Mouse (Mus musculus) kidney, postnatal 10 days (tissue): Measurements from ENCODE around the gene Zmym1.
"Not testable (repeated sequence)": the region's sequence is repeated elsewhere in the genome, so short reads cannot be mapped to it uniquely, and the experiment has no call there.

Source experiments
- DNase-seq: peaks from one replicate; pipeline ENCODE4 v3.0.0; 2021; ENCODE audit warnings: mixed read lengths

Gene Zmym1

DNA sequence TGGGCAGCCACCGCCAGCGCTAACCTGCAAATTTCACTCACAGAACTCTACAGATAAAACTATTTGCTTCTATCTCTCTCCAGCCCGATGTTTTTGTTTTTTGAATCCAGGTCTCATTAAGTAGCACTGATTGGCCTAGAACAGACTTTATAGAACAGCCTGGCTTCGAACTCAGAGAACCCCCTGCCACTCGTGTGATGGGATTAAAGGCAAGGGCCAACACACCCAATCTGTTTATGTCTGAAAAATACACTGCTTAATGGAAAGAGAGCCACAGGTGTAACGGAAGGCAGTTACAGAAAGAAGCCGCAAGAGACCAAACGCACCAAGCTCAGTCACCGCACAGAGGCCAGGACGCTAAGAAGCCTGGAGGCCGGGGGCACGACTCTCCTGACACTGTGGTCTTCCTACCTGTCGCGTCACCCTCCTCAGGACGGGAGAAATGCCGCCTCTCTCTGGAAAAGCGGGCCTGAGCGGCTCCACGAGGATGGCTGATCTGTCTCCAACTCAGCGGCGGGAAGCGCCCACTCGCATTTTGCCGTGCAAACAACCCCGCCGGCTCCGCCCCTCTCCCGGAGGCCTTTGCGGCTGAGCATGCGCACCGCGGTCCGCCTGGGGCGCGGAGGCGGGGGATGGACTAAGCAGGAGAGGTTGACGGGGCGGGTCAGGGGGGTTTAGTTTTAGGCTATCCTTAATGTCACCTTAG is at the start of gene Zmym1:
Gene Zmym1 (minus strand): TSS at position 568 of the 706 bp plus-strand sequence.
- peak; percentile 94 for DNase-seq

DNA sequence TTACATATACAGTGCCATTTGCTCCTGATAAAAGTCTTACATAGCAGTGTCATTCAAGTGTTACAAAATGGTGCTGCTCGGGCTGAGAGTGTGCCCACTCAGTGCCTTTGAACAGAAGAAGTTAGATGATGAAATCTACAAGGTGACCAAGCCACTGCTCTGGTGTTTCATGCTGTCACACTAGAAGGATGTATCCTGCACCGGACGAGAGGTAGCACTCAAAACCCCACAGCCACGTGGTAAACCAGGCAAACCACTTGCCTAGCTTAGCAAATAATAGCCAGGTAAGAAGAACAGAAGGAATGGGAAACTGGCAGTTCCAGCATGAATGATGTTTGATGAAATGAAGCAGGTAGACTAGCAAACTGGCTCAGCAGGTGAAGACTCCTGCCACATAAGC is 49.6 kb upstream of the Zmym1 start:
- DNase-seq = no peak

DNA sequence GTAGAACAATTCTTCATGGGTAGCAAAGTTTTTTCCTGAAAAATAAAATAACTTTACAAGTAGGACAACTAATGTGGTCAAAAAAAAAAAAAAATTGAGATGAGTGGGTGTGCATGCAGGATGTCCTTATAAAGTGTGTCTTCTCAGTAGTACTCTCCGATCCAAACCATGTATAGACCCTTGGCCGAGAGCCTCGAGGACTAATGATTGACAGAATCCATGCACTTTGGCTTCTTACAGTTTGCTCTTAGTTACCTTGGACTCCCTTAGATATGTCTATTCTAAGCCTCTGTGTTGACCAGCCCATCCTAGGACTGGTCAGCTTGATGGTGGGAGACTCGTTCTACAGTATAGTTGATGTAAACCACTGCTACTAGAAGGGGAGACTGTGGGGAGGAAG is 46.6 kb upstream of the Zmym1 start:
- peak; percentile 20 for DNase-seq

DNA sequence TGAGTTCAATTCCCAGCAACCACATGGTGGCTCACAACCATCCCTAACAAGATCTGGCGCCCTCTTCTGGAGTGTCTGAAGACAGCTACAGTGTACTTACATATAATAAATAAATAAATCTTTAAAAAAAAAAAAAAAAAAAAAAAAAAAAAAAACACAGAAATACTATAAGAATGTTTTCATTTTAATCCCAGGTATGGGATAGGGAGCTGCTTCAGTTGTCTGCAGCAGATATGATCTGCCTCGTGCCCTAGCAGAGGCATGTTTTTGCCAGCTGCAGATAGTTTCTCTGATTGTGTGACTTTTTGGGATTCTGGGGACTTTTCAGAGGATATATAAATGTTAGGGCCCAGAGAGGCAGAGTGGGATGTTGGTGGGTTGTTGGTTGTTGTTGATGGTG is 38.6 kb upstream of the Zmym1 start:
- not testable (repeated sequence) for DNase-seq

DNA sequence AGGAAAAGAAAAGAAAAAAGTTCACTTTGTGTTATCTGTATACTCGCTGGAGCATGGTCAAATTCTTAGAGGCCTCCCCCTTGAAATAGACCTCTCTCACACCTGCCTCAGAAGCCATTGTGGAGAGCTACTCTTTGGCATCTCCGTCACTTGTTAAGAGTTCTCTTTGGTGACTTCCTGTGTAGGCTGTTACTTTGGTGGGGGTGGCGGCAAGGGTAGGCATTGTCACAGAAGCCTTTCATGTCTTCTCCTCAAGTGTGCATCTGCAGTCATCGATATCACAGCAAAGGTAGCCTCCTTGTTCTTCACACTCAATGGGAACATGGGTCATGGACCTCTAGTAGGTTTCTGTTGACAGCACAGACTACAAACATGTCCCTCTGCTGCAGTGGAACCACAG is 34.1 kb upstream of the Zmym1 start:
- no peak for DNase-seq

DNA sequence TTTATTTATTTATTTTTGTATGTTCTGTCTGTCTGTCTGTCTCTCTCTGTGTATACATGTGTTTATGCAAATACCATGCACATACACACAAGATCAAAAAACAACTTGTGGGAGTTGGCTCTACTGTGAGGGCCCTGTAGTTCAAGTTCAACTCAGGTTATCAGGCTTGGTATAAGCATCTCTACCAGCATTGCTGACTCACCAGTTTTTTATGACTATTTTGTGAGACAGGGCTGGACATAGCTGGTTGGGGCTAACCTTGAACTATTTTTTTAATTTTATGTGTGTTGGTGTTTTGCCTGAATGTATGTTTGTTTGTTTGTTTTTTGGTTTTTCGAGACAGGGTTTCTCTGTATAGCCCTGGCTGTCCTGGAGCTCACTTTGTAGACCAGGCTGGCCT is 30.2 kb upstream of the Zmym1 start:
- no peak for DNase-seq

DNA sequence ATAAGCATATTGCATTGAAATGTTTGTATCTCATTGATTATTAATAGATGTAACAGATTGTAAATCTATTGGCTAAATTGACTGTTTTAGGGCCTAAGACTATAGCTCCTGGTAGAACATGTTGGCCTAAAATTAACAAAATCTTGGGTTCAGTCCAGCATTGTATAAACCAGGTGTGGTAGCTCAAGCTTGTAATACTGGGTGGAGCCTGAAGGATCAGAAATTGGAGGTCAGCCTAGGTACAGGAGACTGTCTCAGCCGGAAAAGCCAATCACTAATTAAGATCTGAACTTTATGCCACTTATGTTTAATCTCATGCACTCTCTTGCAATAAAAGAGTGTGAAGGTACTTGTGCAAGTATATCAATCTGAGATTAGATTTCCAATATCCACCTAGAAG is 24.8 kb upstream of the Zmym1 start:
- DNase-seq = no peak

DNA sequence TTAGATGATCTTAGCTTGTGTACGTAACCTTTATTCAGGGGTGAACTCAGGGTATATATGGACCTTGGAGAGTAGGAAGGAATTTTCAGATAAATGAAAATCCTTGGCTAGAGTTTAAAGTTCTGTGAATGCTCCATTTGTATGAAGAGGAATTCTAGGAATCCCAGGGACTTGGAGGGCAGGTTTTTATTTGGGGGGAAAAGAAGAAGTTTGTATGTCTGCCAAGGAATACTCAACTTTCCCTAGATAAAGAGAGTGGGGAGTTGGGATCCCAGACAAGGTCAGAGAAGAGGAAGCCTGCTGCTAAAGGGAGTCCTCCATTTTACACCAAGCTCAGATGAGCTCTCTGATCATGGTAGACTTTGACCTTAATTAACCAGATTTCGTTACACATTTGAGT is 22.2 kb upstream of the Zmym1 start:
- DNase-seq = no peak

DNA sequence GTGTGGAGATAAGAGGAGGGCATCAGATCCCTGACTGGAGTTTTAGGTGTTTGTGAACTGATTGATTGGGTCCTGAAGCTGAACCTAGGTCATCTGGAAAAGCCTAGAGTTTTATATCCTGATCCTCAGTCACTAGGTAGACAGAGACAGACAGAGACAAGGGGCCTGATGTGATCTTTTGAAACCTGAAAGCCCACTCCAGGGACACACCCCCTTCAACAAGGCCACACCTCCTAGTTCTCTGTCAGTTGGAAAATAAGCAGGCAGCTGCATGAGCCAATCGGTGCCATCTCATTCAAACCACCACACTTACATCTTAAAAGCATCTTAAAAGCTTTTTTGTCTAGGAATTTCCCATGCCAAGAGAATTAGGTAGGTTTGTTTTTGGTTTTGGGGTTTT is 19.9 kb upstream of the Zmym1 start:
- DNase-seq = no peak

DNA sequence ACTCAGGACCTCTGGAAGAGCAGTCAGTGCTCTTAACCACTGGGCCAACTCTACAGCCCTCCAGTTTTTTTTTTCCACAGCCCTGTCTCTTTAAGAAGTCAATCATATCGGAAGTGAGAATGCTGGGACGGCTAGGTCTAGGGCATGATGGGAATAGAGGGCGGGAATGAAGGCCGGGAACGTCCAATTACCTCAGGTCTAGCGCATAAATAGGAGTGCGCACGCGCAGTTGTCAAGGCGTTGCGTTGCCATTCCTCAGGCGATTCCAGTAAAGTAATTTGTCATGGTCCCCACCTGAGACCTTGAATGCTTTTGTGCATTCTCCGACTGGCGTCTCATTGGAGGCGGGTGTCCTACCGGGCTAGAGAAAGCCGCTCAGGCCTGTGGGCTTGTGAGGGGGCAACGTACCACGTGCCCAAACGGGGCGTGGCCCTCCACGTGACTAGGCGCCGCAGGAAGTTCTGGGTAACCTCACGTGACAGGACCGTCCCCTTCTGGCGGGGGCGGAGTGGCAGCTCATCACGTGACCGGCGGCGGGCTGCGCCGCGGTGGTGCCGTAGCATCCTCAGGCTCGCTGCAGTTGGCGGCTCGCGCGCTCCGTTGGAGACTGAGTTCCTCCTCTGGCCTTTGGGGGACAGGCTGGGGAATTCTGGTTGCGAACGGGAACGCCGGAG is 16.1 kb upstream of the Zmym1 start, which contains the start of gene Zmym6:
Gene Zmym6 (plus strand): TSS at position 509 of the 674 bp plus-strand sequence.
- DNase-seq = peak; percentile 97

DNA sequence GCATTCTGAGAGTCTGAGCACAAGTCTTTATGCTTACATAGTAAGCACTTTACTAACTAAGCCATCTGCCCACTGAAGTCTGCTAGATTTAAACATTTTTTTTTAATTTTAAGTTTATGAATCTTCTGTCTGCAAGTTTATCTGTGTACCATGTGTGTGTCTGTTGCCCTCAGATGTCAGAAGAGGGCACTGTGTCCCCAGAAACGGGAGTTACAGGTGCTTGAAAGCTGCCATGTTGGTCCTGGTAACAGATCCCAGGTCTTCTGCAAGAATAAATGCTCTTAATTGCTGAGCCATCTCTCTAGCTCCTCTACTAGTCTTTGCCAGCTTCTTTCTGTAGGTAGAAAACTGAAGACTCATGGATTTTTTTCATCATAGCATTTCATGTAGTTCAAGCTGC is 14.0 kb upstream of the Zmym1 start:
- DNase-seq = no peak

DNA sequence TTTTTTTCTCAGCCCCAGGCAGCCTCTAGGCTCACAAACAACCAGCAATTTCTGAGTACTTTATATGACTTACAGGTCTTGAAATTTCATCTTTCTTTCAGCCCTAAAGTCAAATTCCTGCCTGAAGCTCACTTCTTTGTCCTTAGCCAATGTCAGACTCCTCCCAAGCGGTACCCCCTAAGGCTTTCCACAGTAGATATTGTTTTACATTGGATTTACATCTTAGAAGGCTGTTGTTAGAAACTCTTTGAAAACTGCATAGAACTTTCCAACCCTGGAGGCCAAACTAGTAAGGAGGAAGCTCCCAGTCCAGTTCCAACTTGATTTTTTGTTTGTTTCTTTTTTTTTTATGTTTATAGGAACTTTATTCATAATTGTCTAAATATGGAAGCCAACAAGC is 3.1 kb upstream of the Zmym1 start:
- no peak for DNase-seq

DNA sequence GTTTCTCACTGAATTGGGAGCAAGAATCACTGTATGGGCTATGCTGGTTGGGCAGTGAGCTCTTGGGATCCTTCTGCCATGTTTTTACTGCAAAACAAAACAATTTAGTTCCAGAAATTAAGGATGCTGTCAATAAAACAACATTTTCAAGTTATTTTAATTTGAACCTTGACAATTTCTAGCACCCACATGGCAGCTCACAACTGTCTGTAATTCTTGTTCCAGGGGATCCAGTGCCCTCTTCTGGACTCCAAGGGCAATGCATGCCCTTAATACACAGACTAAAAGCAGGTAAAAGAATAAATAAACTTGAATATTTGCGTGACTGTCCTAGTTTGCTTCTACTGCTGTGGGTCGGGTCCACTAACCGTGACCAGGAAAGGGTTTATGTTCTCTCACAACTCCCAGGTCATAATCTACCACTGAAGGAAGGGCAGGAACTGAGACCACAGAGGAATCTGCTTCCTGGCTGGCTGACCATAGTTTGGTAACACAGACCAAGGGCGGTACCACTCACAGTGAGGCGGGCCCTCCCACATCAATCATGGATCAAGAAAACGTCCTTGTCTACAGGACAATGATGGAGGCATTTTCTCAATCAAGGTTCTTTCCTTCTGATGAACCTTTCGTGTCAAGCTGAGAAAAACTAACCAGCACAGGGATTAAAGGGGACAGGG is 6.3 kb downstream of the Zmym1 start:
- DNase-seq = no peak

DNA sequence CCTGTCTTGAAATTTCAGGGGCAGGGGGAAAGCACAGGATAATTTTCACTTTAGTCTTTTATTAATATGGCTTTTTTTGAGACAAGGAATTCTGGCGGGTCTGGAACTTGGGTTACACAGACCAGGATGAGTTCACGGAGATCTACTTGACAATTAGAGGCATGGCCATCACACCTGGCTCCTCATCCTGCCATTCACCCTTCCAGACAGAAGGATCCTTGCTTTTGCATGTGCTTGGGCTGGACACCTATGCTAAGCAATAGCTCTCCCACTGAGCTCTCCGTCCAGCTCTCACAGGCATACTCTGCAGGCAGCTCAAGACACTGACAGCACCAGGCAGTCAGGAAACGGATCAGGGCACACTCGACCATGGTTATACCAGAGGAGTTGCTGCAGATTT is 7.9 kb downstream of the Zmym1 start:
- DNase-seq = no peak

DNA sequence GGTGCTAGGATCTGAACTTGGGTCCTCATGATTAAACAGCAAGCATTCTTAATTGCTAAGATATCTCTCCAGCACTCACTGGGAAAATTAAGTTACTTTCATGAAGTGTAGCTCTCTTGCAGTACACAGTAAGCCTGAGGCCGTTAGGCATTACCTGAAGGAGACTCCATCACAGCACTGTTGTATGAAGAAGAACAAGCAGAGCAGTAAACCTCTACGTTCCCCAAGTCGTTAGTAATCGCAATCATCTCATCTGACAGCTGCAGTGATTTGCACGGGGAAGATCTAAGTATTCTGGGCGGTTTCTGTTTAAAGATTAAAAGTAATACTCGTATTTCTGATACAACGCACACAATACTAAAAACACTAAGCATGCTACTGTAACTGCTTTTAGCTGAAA is 9.8 kb downstream of the Zmym1 start:
- DNase-seq = no peak

DNA sequence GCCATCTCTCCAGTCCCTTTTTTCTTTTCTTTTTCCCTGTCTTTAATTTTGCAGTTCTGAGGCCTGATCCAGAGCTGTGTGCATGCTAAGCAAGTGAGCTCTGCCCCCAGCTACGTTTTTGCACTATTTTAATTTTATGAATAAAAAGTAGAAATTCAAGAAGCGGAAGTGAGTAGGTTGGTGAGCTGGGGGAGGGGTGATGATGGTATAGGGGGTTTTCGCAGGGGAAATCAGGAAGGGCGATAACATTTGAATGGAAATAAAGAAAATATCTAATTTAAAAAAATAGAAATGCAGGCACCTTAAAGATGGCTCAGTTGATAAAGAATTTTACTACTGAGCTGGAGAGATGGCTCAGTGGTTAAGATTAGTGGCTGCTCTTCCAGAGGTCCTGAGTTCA is 17.4 kb downstream of the Zmym1 start:
- no peak for DNase-seq

DNA sequence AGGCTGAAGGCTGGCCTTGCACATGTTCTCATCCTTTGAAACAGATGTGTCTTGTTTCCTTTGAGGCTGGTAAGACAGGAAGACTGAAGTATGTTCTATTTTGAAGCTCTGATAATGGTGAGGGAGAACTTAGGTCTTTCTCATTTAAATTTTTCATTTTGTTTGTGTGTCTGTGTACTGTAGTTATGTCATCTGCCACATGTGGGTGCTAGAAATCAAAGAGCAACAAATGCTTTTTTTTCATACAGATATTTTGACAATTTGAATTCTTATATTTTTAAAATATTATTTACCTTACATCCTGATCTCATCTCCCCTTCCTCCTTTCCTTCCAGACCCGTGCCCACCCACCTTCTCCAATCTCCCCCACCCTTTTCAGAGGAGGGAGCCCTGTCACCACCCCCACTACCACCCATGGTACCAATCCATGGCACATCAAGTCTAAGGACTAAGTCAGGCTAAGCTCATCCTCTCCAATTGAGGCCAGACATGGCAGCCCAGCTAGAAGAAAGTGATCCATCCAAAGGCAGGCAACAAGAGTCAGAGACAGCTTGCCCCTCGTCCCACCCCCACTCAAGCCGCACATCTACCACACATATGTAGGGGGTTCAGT is 21.0 kb downstream of the Zmym1 start:
- DNase-seq = no peak

DNA sequence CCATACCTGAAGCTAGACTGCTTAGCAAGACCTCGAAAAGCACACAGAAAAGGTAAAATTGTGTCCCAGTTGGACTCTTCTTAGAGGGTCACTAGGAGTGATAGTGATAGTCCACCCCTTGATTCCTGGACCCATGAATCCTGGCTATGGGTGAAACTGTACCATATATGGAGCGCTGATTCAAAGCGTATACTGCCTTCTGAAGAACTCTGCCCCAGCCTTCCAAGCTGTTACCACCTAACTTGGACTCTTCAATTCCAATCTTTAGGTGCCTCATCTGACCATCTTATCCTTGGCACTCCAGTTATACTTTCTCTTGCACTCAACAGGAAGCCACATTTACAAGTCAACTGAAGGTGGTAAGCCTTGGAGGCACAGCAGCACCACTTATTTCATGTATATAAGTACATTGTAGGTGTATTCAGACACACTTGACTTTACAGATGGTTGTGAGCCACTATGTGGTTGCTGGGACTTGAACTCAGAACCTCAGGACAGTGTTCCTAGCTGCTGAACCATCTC is 22.1 kb downstream of the Zmym1 start:
- DNase-seq = no peak

DNA sequence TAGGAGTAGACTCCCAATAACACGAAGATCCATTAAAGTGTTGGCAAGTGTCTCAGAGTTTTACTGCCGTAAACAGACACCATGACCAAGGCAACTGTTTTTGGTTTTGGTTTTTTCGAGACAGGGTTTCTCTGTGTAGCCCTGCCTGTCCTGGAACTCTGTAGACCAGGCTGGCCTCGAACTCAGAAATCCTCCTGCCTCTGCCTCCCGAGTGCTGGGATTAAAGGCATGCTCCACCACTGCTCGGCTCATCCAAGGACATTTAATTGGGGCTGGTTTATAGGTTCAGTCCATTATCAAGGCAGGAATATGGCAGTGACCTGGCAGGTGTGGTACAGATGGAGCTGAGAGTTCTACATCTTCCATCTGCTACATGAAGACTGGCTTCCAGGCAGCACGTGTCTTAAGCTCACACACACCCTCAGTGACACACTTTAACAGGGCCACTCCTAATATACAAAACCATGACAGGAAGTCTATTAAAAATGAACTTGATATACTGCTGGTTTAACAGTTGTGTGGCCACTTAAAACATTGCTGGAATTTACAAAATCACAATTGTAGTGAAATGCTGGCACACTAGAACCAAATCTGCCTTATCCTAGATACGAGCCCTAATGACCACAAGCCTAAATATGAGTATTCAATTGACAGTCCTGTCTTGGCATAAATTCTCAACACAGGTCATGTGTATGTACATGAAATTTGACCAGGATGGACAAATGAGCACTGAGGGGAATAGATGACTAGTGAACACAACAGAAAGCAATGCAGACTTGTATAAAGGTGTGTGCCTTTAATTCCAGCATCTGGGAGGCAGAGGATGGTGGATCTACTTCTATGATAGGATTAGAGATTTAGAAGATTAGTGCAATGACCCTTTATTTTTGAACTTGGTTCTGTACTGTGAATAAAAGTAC is 22.8 kb downstream of the Zmym1 start:
- DNase-seq = no peak

DNA sequence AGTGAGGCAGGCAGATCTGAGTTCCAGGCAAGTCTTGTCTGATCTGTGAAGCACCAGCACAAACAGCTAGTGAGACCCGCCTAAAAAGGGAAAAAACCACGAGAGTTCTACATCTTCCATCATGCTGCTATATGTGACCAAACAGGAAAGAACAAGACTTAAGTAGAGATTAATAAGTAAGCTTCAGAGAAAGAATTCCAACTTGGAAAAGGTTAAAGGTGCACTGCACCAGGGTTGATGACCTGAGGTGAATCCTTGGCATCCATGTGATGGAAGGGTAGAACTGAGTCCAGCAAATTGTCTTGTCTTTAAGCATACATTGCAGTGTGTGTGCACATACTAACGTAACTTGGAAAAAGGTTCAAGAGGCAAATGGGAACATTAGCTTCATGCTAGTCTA is 23.8 kb downstream of the Zmym1 start:
- no peak for DNase-seq

DNA sequence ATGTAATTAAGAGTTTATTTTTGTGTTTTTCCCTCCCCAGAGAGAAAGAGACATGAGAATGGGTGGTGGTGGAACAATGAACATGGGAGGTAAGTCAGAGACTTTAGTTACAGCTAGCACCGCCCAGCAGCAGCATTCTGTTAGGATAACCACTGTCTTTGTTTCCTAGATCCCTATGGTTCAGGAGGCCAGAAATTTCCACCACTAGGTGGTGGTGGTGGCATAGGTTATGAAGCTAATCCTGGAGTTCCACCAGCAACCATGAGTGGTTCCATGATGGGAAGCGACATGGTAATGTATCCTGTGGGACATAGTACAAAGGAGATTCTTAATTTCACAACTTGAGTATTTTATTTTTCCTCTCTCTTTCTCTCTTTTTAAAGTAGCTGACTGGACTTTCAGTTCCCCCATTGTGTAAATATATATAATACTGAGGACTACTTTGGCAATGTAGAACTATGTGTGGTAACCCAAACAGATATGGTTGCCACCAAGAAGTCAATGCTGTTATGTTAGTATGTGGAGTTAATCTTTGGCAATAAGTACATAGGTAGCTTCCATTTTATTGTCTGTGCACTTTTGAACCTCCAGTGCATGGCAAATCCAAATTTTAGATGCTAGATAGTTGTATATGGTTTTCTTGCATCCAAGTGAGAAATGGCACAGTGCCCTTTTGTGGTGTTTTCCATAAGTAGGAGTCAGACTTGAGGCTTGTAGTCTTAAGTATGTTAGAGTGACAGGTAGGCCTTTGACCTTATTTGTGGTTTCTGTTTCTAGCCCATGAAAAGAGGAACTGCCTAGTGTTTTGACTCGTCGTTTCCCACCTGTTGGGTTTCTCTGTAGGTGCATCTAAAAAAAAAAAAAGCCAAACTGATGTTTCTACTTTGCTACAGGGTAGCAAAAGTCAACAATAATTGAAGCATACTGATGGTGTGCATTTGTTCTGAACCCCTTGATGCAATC is 33.4 kb downstream of the Zmym1 start:
- peak; percentile 72 for DNase-seq
